Mouse (Mus musculus): ENCODE measurements around the gene Gm13420. TPM values are rescaled to one million over a fixed set of nuclear protein-coding genes. Genes with fewer than 3 reads are reported as not detected.
"Not testable (repeated sequence)": the region's sequence is repeated elsewhere in the genome, so short reads cannot be mapped to it uniquely, and the experiment has no call there.

Gm13420 gene
- total and polyA plus RNA-seq, 2 experiments from 2014 or later, result 0.18 to 0.86 TPM

- DNase-seq (no peak), ATAC-seq (no peak)
- no peak for TF ChIP-seq CTCF (IDR thresholded peaks at IDR 0.05; ENCODE audit: low read depth)
- H3K27me3 ChIP-seq (ENCODE audit: insufficient read depth, low read length), result no peaks in the 10 kb centered on the region
- H3K4me3 ChIP-seq (ENCODE audit: low read depth, low read length), result no peak overlapping the region
- no peaks in the 10 kb centered on the region for H3K9me3 ChIP-seq (ENCODE audit: low read length)
- no peaks in the 10 kb centered on the region for H3K4me1 ChIP-seq (ENCODE audit: insufficient read depth)
- H3K4me2 ChIP-seq (ENCODE audit: low read depth), result no peak overlapping the region
- no peak overlapping the region for H3K9ac ChIP-seq
- 88% methylated on average over 5 of the region's 5 CpGs for WGBS
- no peak overlapping the region for H3K27ac ChIP-seq (ENCODE audit: low read depth, low read length)
- H3K36me3 ChIP-seq (ENCODE audit: insufficient read depth), result peaks cover 64% of the 10 kb centered on the region
These were observed 39.6 kb downstream of the Gm13420 start for GRCm38 (mm10) chr2:29711877-29712276.

GRCm38 (mm10) chr2:29711038-29711437, 40.4 kb downstream of the Gm13420 start:
- Histone ChIP-seq H3K36me3 (ENCODE audit: insufficient read depth) (peaks cover 66% of the 10 kb centered on the region), H3K4me1 (ENCODE audit: insufficient read depth) (no peaks in the 10 kb centered on the region)
- 71% methylated on average over 3 of the region's 3 CpGs for WGBS

GRCm38 (mm10) chr2:29708209-29708608, 43.3 kb downstream of the Gm13420 start:
- H3K9ac ChIP-seq; H3K4me1 ChIP-seq (ENCODE audit: insufficient read depth); H3K27ac ChIP-seq (ENCODE audit: low read depth, low read length); ATAC-seq; H3K4me3 ChIP-seq (ENCODE audit: low read depth, low read length); H3K4me2 ChIP-seq (ENCODE audit: low read depth); DNase-seq; H3K9me3 ChIP-seq (ENCODE audit: low read length); H3K27me3 ChIP-seq (ENCODE audit: insufficient read depth, low read length): not testable (repeated sequence)
- H3K36me3 ChIP-seq (ENCODE audit: insufficient read depth), result peaks cover 76% of the 10 kb centered on the region
- 90% methylated on average over 4 of the region's 4 CpGs for WGBS

More at GRCm38 (mm10) chr2:29711038-29711437, 40.4 kb downstream of the Gm13420 start:
- ATAC-seq (no peak), DNase-seq (no peak)
- no peaks in the 10 kb centered on the region for H3K27me3 ChIP-seq (ENCODE audit: insufficient read depth, low read length)
- no peak overlapping the region for H3K4me2 ChIP-seq (ENCODE audit: low read depth)
- no peaks in the 10 kb centered on the region for H3K9me3 ChIP-seq (ENCODE audit: low read length)
- no peak overlapping the region for H3K9ac ChIP-seq
- no peak overlapping the region for H3K27ac ChIP-seq (ENCODE audit: low read depth, low read length)
- no peak for TF ChIP-seq CTCF (IDR thresholded peaks at IDR 0.05; ENCODE audit: low read depth)
- no peak overlapping the region for H3K4me3 ChIP-seq (ENCODE audit: low read depth, low read length)

GRCm38 (mm10) chr2:29707731-29708130, 43.8 kb downstream of the Gm13420 start:
- Histone ChIP-seq H3K27ac (ENCODE audit: low read depth, low read length) (no peak overlapping the region), H3K27me3 (ENCODE audit: insufficient read depth, low read length) (no peaks in the 10 kb centered on the region), H3K9ac (no peak overlapping the region), H3K4me3 (ENCODE audit: low read depth, low read length) (no peak overlapping the region), H3K36me3 (ENCODE audit: insufficient read depth) (peaks cover 75% of the 10 kb centered on the region), H3K9me3 (ENCODE audit: low read length) (no peaks in the 10 kb centered on the region), H3K4me2 (ENCODE audit: low read depth) (no peak overlapping the region), H3K4me1 (ENCODE audit: insufficient read depth) (no peaks in the 10 kb centered on the region)
- 0 out of 2 replicates have a peak, but pooled peaks have one; percentile 33 for TF ChIP-seq CTCF (IDR thresholded peaks at IDR 0.05; ENCODE audit: low read depth)
- 76% methylated on average over 4 of the region's 4 CpGs for WGBS
- no peak for DNase-seq
- peak; percentile 29; the same call in 1 of the 2 replicates for ATAC-seq

GRCm38 (mm10) chr2:29706726-29707620, 44.5 kb downstream of the Gm13420 start:
- Histone ChIP-seq H3K4me1 (ENCODE audit: insufficient read depth) (no peaks in the 10 kb centered on the region), H3K4me2 (ENCODE audit: low read depth) (no peak overlapping the region), H3K27me3 (ENCODE audit: insufficient read depth, low read length) (no peaks in the 10 kb centered on the region), H3K9ac (no peak overlapping the region), H3K4me3 (ENCODE audit: low read depth, low read length) (no peak overlapping the region), H3K27ac (ENCODE audit: low read depth, low read length) (no peak overlapping the region), H3K36me3 (ENCODE audit: insufficient read depth) (peaks cover 75% of the 10 kb centered on the region), H3K9me3 (ENCODE audit: low read length) (no peaks in the 10 kb centered on the region)
- TF ChIP-seq CTCF (IDR thresholded peaks at IDR 0.05; ENCODE audit: low read depth), result no peak
- 92% methylated on average over 18 of the region's 18 CpGs for WGBS
- DNase-seq (no peak), ATAC-seq (no peak)

GRCm38 (mm10) chr2:29705493-29705892, 46.0 kb downstream of the Gm13420 start:
- Histone ChIP-seq H3K4me3 (ENCODE audit: low read depth, low read length) (no peak overlapping the region), H3K4me2 (ENCODE audit: low read depth) (no peak overlapping the region), H3K27ac (ENCODE audit: low read depth, low read length) (no peak overlapping the region), H3K9me3 (ENCODE audit: low read length) (no peaks in the 10 kb centered on the region), H3K4me1 (ENCODE audit: insufficient read depth) (no peaks in the 10 kb centered on the region), H3K27me3 (ENCODE audit: insufficient read depth, low read length) (no peaks in the 10 kb centered on the region), H3K9ac (no peak overlapping the region), H3K36me3 (ENCODE audit: insufficient read depth) (peaks cover 73% of the 10 kb centered on the region)
- DNase-seq (no peak), ATAC-seq (no peak)
- TF ChIP-seq CTCF (IDR thresholded peaks at IDR 0.05; ENCODE audit: low read depth), result no peak
- 86% methylated on average over 3 of the region's 3 CpGs for WGBS

Data from forebrain, postnatal 0 days (tissue).